Mouse (Mus musculus) limb, embryonic 15.5 days (tissue): ENCODE results near the gene 1300017J02Rik. TPM values are rescaled to one million over a fixed set of nuclear protein-coding genes. Genes with fewer than 3 reads are reported as not detected.

Experiments
- ATAC-seq: fragments of 200-750 bp; cut with Nextera tagmentation; 2 replicates; pipeline ENCODE4 v1.8.0; 2017; ENCODE audit warnings: low read depth, moderate TSS enrichment; ENCODE audit not compliant: insufficient number of reproducible peaks, low FRiP score, low TSS enrichment
- H3K27ac ChIP-seq: fragments of 300-500 bp; sonication (generic); 2 replicates; pipeline ENCODE4 v1.5.1; 2015; ENCODE audit warnings: moderate library complexity, mild to moderate bottlenecking, inconsistent platforms
- H3K27me3 ChIP-seq: fragments of 300-500 bp; sonication (generic); 2 replicates; pipeline ENCODE4 v1.6.1; 2015; ENCODE audit warnings: inconsistent platforms
- H3K36me3 ChIP-seq: fragments of 300-500 bp; sonication (generic); 2 replicates; pipeline ENCODE4 v1.6.1; 2015; ENCODE audit warnings: inconsistent platforms
- H3K4me1 ChIP-seq: fragments of 300-500 bp; sonication (generic); 2 replicates; pipeline ENCODE4 v1.6.1; 2015; ENCODE audit warnings: inconsistent platforms
- H3K4me2 ChIP-seq: fragments of 300-500 bp; sonication (generic); 2 replicates; pipeline ENCODE4 v1.6.1; 2015; ENCODE audit warnings: mild to moderate bottlenecking, inconsistent platforms
- H3K4me3 ChIP-seq: fragments of 300-500 bp; sonication (generic); 2 replicates; pipeline ENCODE4 v1.5.1; 2015; ENCODE audit warnings: mild to moderate bottlenecking, inconsistent platforms
- H3K9ac ChIP-seq: fragments of 300-500 bp; sonication (generic); 2 replicates; pipeline ENCODE4 v1.6.1; 2015; ENCODE audit warnings: inconsistent platforms
- H3K9me3 ChIP-seq: fragments of 300-500 bp; sonication (generic); 2 replicates; pipeline ENCODE4 v1.6.1; 2016; ENCODE audit warnings: inconsistent platforms
- WGBS: fragments of 180-500 bp; shearing (Covaris S2); methylation state at CpG from one replicate; pipeline ENCODE4 v1.1.7; 2015; 5-methylcytosine and 5-hydroxymethylcytosine counted together
- polyA plus RNA-seq: library from polyadenylated mRNA; unstranded; fragments of >200 nt; fragmentation: Nextera tagmentation; extraction: Ambion mirVana; gene quantifications from 2 replicates; pipeline ENCODE4 v1.2.1, GENCODE M21; 2015

1300017J02Rik gene
- polyA plus RNA-seq, 1 experiment from 2014 or later: 1.5 TPM

DNA sequence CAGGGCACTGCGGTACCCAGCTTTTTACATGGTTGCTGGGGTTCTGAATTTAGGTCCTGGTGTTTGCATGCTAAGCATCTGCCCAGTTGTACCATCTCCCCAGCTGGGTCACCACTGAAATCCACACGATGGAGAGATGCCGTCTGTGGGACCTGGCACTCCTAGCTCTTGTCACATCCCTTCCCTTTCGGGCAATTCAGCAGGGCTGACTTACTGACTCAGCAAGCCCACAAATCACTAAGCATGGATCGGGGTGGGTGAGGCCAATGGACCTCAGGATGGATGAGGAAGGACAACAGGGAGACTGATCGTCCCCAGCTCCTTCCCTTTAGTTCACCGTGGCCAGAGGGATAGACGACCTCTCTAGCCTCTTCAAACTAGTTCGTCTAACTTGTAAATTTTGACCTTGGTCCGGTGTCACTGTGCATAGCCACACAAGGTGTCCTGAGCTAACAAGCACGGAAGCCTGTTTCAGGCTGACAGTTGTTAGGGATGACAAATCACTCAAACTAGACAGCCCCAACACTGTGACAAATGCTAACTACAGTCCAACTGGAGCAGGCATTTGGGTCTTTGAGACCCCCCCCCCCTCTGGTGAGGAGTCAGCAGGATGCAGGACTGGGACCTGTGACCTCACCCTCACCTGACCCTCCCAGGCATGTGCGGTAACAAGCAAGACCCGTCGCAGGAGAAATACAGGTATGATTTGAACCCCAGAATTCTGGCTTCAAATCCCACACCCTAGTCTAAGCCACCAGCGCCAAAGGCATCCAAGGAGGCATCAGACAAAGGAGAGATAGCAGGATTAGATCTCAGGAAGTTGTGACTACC is 75.6 kb downstream of the 1300017J02Rik start:
- Histone ChIP-seq H3K4me3 (no peak overlapping the region), H3K4me2 (no peak overlapping the region), H3K9ac (no peak overlapping the region), H3K27ac (no peak overlapping the region), H3K9me3 (no peaks in the 10 kb centered on the region), H3K27me3 (no peaks in the 10 kb centered on the region), H3K4me1 (peaks cover 8% of the 10 kb centered on the region), H3K36me3 (no peaks in the 10 kb centered on the region)
- 80% methylated on average over 15 of the region's 15 CpGs for WGBS
- ATAC-seq: no peak

- Histone ChIP-seq H3K4me2 (no peak overlapping the region), H3K9ac (no peak overlapping the region), H3K4me1 (peaks cover 4% of the 10 kb centered on the region; the same call in 1 of the 2 replicates), H3K36me3 (no peaks in the 10 kb centered on the region), H3K27ac (no peak overlapping the region), H3K9me3 (no peaks in the 10 kb centered on the region), H3K27me3 (no peaks in the 10 kb centered on the region), H3K4me3 (no peak overlapping the region)
- ATAC-seq: no peak
- 72% methylated on average over 13 of the region's 13 CpGs for WGBS
Observed at GRCm38 (mm10) chr9:103228370-103229003, 76.4 kb downstream of the 1300017J02Rik start.

GRCm38 (mm10) chr9:103227760-103228159 is 77.1 kb downstream of the 1300017J02Rik start:
- H3K4me2 ChIP-seq: no peak overlapping the region
- H3K9me3 ChIP-seq: no peaks in the 10 kb centered on the region
- H3K9ac ChIP-seq: no peak overlapping the region
- no peak for ATAC-seq
- 86% methylated on average over 16 of the region's 16 CpGs for WGBS
- no peak overlapping the region for H3K27ac ChIP-seq
- no peak overlapping the region for H3K4me3 ChIP-seq
- H3K4me1 ChIP-seq: peaks cover 4% of the 10 kb centered on the region; the same call in 1 of the 2 replicates
- no peaks in the 10 kb centered on the region for H3K36me3 ChIP-seq
- H3K27me3 ChIP-seq: no peaks in the 10 kb centered on the region

DNA sequence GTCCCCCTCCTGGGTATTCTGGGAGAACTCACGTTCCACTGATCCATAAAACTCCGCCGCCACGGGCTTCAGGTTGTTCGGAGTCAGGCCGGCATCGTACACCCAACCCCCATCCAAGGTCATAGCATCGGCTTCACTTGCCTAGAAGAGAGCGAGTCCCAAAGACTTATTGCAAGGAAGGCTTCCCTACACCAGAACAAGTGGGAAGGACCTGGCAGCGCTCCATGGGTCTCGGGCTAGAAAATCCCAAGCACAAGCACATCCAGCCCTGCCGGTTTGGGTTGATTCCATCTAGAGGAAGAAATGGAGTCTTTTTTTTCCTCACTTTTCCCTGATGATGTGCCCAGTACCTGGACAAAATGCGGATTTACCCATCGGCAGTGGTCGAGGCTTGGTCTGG is 78.1 kb downstream of the 1300017J02Rik start:
- no peak overlapping the region for H3K4me2 ChIP-seq
- WGBS: 83% methylated on average over 15 of the region's 15 CpGs
- H3K4me3 ChIP-seq: no peak overlapping the region
- H3K9me3 ChIP-seq: no peaks in the 10 kb centered on the region
- no peaks in the 10 kb centered on the region for H3K36me3 ChIP-seq
- no peaks in the 10 kb centered on the region for H3K27me3 ChIP-seq
- no peak overlapping the region for H3K27ac ChIP-seq
- no peak overlapping the region for H3K9ac ChIP-seq
- peaks cover 4% of the 10 kb centered on the region; the same call in 1 of the 2 replicates for H3K4me1 ChIP-seq
- ATAC-seq: no peak

DNA sequence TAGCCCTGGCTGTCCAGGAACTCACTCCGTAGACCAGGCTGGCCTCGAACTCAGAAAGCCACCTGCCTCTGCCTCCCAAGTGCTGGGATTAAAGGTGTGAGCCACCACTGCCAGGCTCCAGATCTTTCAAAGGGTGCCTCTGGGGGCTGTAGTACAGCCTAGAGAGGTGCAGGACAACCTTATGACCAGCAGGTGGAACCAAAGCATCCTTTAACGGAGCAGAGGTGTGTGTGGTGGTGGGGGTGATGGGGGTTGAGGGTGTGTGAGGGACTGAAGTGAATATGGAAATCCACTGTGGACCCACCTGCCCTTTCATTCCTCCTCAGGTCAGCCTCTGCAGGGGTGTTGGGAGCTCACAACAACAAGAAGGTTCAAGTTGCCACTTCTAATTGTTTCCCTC is 79.4 kb downstream of the 1300017J02Rik start:
- no peak for ATAC-seq
- no peaks in the 10 kb centered on the region for H3K27me3 ChIP-seq
- no peak overlapping the region for H3K27ac ChIP-seq
- peaks cover 2% of the 10 kb centered on the region; the same call in 1 of the 2 replicates for H3K4me1 ChIP-seq
- H3K4me2 ChIP-seq: no peak overlapping the region
- H3K9me3 ChIP-seq: no peaks in the 10 kb centered on the region
- H3K9ac ChIP-seq: no peak overlapping the region
- WGBS: 68% methylated on average over 3 of the region's 3 CpGs
- no peaks in the 10 kb centered on the region for H3K36me3 ChIP-seq
- H3K4me3 ChIP-seq: no peak overlapping the region

GRCm38 (mm10) chr9:103224721-103225120 is 80.2 kb downstream of the 1300017J02Rik start:
- no peak overlapping the region for H3K4me2 ChIP-seq
- 92% methylated on average over 7 of the region's 7 CpGs for WGBS
- no peaks in the 10 kb centered on the region for H3K36me3 ChIP-seq
- H3K9ac ChIP-seq: no peak overlapping the region
- H3K4me3 ChIP-seq: no peak overlapping the region
- H3K9me3 ChIP-seq: no peaks in the 10 kb centered on the region
- H3K4me1 ChIP-seq: no peaks in the 10 kb centered on the region
- ATAC-seq: no peak
- H3K27ac ChIP-seq: no peak overlapping the region
- H3K27me3 ChIP-seq: no peaks in the 10 kb centered on the region

GRCm38 (mm10) chr9:103214281-103214680 is 90.6 kb downstream of the 1300017J02Rik start:
- Histone ChIP-seq H3K36me3 (no peaks in the 10 kb centered on the region), H3K4me2 (no peak overlapping the region), H3K9ac (no peak overlapping the region), H3K27me3 (no peaks in the 10 kb centered on the region), H3K9me3 (no peaks in the 10 kb centered on the region), H3K4me3 (no peak overlapping the region), H3K27ac (no peak overlapping the region), H3K4me1 (no peaks in the 10 kb centered on the region)
- WGBS: 78% methylated on average over 6 of the region's 6 CpGs
- no peak for ATAC-seq

- no peaks in the 10 kb centered on the region for H3K9me3 ChIP-seq
- WGBS: 64% methylated on average over 2 of the region's 2 CpGs
- H3K27ac ChIP-seq: no peak overlapping the region
Observed at GRCm38 (mm10) chr9:103213631-103214030, 91.3 kb downstream of the 1300017J02Rik start.

DNA sequence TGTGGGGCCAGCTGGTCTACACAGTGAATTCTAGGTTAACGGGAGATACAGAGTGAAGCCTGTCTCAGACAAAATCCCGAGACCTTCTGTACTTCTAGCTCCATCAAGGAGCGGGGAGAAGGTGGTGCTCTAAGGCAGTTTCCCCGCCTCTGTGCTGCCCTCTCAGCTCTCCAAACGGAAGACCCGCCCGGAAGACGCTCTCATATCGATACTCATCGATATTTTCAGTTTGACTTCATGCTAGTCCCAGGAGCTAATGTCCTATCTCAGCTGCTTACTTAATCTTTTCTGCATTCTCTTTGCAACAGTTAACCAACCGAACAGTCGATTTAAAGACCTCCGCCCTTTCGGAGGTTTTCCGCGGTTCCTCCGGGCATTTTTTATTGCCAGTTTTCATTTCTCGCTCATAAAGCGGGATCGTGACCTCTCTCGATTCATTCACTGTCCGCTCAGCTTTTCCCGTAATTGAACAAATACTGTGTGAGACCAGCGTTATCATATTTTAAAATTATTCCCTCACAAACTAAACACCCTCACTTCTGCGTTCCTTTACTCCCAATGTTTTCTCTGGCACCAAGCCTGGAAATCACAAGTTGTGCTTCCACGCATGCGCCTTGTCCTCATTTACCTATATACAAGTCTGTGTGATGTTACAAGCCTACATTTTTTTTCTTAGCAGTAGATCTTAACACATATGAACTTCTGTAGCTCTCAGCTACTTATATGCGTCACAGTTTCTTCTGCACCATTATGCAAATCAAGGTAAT is 92.0 kb downstream of the 1300017J02Rik start:
- no peak for ATAC-seq
- Histone ChIP-seq H3K9me3 (no peaks in the 10 kb centered on the region), H3K27me3 (no peaks in the 10 kb centered on the region), H3K4me3 (peak overlapping the region; percentile 31), H3K9ac (no peak overlapping the region), H3K36me3 (no peaks in the 10 kb centered on the region), H3K27ac (no peak overlapping the region), H3K4me2 (peak overlapping the region; percentile 42), H3K4me1 (no peaks in the 10 kb centered on the region)
- WGBS: 46% methylated on average over 28 of the region's 28 CpGs

More at GRCm38 (mm10) chr9:103213631-103214030, 91.3 kb downstream of the 1300017J02Rik start:
- Histone ChIP-seq H3K27me3 (no peaks in the 10 kb centered on the region), H3K36me3 (no peaks in the 10 kb centered on the region), H3K4me3 (no peak overlapping the region), H3K9ac (no peak overlapping the region), H3K4me1 (no peaks in the 10 kb centered on the region), H3K4me2 (no peak overlapping the region)
- no peak for ATAC-seq

DNA sequence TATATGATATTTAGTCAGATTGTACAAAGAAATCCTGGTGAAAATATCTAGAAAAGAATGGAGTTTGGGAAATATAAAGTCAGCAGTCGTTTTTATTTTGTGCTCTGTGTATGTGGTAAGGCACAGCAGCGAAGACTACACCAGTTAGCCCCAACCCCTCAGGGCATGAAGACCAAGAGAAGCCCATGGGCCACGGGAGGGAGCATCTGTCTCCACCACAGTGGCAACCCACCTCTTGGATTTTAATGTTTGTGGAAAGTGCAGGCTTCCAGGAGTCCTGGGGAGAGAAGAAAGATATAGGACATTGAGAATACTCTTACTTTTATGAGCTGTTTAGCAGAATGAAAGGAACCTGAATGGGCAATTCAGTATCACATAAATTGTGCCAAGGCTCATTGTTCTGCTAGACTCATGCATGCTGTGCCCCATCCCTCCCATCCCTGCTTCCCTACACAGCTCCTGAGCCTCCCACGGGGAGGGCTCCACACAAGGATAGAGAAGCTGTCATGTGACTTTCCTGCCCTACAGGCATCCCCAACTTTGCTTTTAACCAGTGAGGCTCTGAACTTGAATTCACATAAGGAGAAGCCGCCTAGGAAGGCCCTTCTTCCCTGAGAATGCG is 96.0 kb downstream of the 1300017J02Rik start:
- no peak for ATAC-seq
- H3K27ac ChIP-seq: no peak overlapping the region
- no peak overlapping the region for H3K9ac ChIP-seq
- H3K4me2 ChIP-seq: no peak overlapping the region
- no peaks in the 10 kb centered on the region for H3K4me1 ChIP-seq
- 52% methylated on average over 6 of the region's 6 CpGs for WGBS
- H3K4me3 ChIP-seq: no peak overlapping the region
- no peaks in the 10 kb centered on the region for H3K27me3 ChIP-seq
- H3K9me3 ChIP-seq: no peaks in the 10 kb centered on the region
- H3K36me3 ChIP-seq: no peaks in the 10 kb centered on the region

DNA sequence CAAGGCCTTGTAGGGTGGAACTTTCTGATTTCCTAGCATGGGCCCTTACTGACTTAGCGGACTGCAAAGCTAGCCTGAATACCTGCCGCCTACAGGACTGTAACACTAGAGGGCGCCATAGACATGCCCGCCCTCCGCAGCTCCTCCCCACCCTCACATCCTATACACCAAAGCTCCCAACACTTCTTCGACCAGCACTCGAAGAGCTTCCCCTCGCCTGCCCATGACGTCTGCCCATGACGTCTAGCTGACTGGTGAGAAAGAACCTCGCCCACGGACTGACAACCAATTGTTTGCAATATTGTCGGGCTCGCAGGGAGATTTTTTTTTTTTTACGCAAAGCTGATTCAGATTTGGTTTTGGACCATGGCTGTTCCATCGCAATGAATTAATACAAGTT is 97.0 kb downstream of the 1300017J02Rik start:
- WGBS: 9% methylated on average over 16 of the region's 16 CpGs
- peak overlapping the region; percentile 39 for H3K4me2 ChIP-seq
- no peaks in the 10 kb centered on the region for H3K36me3 ChIP-seq
- peak; percentile 61; the same call in 1 of the 2 replicates for ATAC-seq
- H3K27me3 ChIP-seq: no peaks in the 10 kb centered on the region
- H3K27ac ChIP-seq: no peak overlapping the region
- no peak overlapping the region for H3K9ac ChIP-seq
- peak overlapping the region; percentile 22 for H3K4me3 ChIP-seq
- no peaks in the 10 kb centered on the region for H3K9me3 ChIP-seq
- no peaks in the 10 kb centered on the region for H3K4me1 ChIP-seq
